Mouse (Mus musculus) naive thymus-derived CD4-positive, alpha-beta T cell, adult 5 months (primary cell): ENCODE results near the gene Map1s. TPM values are rescaled to one million over a fixed set of nuclear protein-coding genes. Genes with fewer than 3 reads are reported as not detected.

Source experiments
- polyA plus RNA-seq: library from polyadenylated mRNA; unstranded; fragments of 100-300 nt; shearing (Covaris generic); gene quantifications from one replicate; pipeline ENCODE4 v1.2.1, GENCODE M21; 2017

Gene Map1s
- polyA plus RNA-seq = 59.0 TPM

DNA sequence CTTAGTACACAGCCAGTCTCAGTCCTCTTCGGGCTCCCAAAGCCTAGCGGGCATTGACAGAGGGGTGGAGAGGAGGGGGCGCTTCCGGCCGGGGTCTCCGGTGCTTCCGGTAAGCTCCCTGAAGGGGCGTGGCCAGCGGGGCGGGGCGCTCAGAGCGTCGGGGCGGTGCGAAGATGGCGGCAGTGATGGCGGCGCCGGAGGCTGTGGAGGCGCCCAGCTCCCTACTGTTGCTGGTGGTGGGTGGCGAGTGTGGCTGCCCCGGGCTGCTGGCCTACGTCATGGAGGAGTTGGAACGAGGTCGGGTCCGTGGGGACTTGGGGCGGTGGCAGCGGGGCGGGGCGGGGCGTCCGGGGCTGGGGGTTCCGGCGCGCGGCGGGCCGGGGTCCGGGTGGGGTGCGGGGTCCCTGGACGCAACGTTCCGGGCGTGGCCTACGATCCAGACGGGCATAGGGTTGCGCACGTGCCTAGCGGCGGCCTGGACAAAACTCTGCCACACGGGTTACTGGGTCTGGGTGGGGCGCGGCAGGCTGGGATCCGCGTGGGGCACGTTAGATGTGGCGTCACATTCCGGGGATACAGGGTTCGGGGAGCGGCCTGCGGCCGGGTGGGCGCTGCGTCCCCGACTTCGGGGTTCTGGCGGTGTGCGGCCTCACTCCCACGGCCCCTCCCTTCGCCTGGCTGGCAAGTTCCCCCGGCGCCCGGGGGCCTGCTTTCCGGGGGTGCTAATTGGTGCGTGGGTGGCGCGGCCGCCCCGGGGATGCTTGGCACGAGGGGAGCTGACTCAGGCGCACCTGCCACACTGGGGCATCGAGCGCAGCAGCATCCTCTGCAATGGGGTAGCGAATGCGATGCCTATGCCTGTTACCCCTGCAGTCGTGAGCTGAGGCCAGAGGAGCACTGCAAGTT lies at the start of gene Map1s:
Gene Map1s (plus strand): TSS at position 102 of the 906 bp plus-strand sequence.

DNA sequence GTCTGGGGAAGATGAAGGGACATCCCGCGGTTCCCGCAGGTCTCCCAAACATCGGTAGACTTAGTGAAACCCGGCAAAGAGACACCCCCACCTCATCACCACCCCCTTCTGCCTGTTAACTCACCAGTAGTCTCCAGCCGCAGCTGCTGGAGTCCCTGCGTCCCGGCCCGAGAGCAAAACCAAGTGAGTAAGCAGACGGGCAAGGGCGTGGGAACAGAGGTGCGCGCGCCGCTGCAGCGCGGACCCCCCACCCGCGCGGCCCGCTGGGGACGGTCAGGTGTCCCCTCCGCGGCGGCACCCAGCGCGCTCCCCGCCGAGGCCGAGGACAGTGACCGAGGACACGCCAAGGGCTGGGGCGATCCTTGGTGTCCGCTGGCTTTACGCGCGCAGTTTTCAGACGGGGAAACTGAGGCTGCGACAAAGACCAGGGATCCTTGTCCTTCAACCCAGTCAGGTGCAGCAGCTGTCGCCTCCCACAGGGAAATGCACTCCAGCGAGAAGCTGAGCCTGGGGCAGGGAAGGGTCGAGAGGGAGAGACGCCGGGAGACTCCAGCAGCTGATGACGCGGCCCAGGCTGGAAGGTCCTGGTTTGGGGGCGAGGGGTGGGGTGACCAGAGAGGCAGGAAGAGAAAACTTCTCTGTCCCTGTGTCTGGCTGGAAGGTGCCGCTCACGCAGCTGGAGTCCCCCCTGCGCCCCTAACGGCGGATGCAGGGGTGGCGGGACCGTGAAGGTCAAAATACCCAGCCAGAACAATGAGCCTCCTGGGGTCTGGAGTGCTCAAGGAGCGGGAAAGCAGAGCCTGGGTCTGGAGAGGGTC lies 42.7 kb upstream of the Map1s start, which contains the start of gene Kcnn1:
Gene Kcnn1 (minus strand): TSS at position 435 of the 818 bp plus-strand sequence.

DNA sequence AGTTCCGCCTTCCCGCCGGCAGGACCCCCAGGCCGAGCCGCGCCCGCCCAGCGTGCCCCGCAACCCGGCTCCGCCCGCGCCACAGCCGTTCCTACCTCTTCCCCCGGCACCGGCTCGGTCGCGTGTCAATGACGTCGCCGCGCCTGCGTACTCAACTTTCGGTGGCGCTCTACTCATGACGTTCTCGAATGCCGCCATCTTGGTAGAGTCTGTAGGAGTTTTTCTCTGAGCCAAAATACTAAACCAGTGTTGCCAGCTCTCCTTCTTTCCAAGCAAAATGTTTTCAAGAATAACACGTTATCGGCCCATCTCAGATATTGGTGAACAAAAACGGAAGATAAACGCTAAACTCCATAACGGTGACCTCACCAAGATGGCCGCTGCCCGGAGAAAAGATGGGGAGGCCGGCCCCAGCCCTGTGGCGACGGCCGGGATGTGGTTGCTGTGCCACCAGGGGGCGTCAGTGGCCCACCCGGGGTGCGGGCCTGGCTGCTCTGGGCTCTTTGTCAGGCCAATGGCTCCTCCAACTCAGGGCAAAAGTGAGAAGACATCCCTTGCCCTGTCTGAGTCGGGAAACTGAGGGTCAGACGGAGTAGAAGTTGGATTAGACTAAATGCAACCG lies 32.3 kb upstream of the Map1s start, which contains the start of gene Ccdc124:
Gene Ccdc124 (minus strand): TSS at position 572 of the 622 bp plus-strand sequence.

DNA sequence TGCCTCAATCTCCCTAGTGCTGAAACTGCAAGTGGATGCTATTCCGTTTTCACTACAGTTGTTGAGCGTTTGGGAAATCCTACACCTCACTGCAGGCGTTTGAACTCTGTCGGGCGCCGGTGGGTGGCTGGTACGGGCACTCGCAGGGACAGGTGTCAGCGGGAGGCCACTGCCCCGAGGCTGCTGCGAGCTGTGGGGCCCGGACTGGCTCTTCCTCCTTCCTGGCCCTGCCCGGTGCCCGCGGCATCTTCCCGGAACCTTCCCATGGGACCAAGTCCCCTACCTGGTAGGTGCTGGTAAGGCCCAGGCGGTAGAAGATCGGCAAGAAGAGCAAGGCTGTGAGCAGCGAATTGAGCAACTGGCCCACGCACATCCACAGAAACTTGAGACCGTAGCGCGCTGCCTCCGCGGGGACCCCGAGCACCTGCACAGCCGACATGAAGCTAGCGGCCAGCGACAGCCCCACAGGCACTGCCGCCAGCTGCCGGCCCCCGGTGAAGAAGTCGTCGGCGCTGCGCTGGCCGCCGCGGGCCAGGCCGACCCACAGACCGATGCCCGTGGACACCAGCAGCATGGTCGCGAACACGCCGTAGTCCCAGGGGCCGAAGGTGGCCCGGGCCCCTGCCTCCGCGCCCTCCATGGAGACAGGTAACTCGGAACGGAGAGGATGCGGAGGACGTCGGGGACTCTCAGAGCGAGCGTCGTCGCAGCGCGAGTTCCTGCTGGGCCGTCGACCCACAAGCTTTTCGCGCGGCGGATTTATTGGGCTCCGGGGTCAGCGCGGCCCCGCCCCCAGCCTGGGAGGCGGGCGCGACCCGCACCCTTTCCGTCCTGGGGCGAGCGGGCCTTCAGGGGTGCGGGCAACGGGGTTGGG lies 13.5 kb upstream of the Map1s start, which contains the start of gene Slc5a5:
Gene Slc5a5 (minus strand): TSS at position 736 of the 874 bp plus-strand sequence.

DNA sequence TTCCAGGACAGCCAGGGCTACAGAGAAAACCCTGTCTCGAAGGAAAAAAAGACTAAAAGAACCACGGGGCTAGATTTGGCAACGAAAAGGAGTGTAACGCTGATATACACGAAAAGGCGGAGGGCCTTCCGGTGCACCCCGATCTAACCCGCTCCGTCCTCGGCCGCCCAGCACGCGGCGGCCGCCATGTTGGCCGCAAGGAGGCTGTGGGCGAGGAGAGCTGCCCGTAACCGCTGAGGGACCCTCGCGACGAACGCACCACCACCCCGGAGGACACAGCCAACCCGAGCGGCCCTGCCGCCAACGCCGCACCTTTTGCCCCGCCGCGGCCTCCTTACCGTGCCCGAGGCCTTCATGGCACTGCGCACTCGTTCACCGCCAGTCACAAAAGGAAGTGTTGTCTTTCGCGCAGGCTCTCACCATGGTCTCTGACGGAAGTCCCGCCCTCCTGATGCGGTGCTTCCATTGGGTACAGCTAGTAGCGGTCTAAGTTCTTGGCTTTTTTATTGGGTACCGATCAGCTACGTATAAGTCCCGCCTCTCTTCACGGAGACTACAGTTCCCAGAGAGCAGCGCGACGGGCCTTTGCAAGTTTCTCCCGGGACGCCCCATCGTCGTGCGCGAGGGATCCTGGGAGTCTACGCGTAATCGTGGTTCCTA lies 8.6 kb upstream of the Map1s start, which contains the start of gene Rpl18a:
Gene Rpl18a (minus strand): TSS at position 392 of the 660 bp plus-strand sequence.

Other genes with a start within 250 kb of the Map1s start
- 0.44 TPM for gene Pgpep1, start 245.5 kb upstream of the Map1s start, polyA plus RNA-seq
- gene Lsm4, start 232.7 kb upstream of the Map1s start, polyA plus RNA-seq = 329 TPM
- 969 TPM for gene Jund, start 207.0 kb upstream of the Map1s start, polyA plus RNA-seq
- gene Iqcn, start 202.5 kb upstream of the Map1s start, polyA plus RNA-seq = 0.07 TPM
- gene Gm3336, start 187.4 kb upstream of the Map1s start, polyA plus RNA-seq = not detected
- 0.22 TPM for gene Pde4c, start 182.2 kb upstream of the Map1s start, polyA plus RNA-seq
- gene Rab3a, start 151.3 kb upstream of the Map1s start, polyA plus RNA-seq = 3.6 TPM
- 26.5 TPM for gene Mpv17l2, start 145.0 kb upstream of the Map1s start, polyA plus RNA-seq
- 12.9 TPM for gene Pik3r2, start 129.2 kb upstream of the Map1s start, polyA plus RNA-seq
- gene Mast3, start 100.9 kb upstream of the Map1s start, polyA plus RNA-seq = 98.5 TPM
- gene Il12rb1, start 97.5 kb upstream of the Map1s start, polyA plus RNA-seq = 1.9 TPM
- 25.1 TPM for gene Arrdc2, start 66.2 kb upstream of the Map1s start, polyA plus RNA-seq
- gene Kcnn1, start 42.7 kb upstream of the Map1s start, polyA plus RNA-seq = not detected
- 45.8 TPM for gene Ccdc124, start 32.0 kb upstream of the Map1s start, polyA plus RNA-seq
- not detected for gene Slc5a5, start 13.2 kb upstream of the Map1s start, polyA plus RNA-seq
- gene Rpl18a, start 8.5 kb upstream of the Map1s start, polyA plus RNA-seq = 8,391 TPM